Mouse (Mus musculus) MEL (cell line): Measurements from ENCODE around the gene Cdca5. TPM values are rescaled to one million over a fixed set of nuclear protein-coding genes. Genes with fewer than 3 reads are reported as not detected.

Experiments
- DNase-seq: peaks from one replicate; pipeline ENCODE4 v3.0.0; 2011; ENCODE audit warnings: low read depth, low spot score
- H3K27ac ChIP-seq: 2 replicates; pipeline ENCODE4 v1.5.1; 2012; ENCODE audit warnings: low read depth, mild to moderate bottlenecking, control low read depth, low read length, moderate library complexity; ENCODE audit not compliant: control insufficient read depth
- H3K27me3 ChIP-seq, 2 experiments: fragments of 150-350 bp in 1 of 2; sonication (generic) in 1 of 2; 2 replicates each; pipeline ENCODE4 v1.6.1; 2012; ENCODE audit warnings: low read length in 2 of 2, mild to moderate bottlenecking in 2 of 2, improper control_type of control experiment in 1 of 2, moderate library complexity in 1 of 2; ENCODE audit not compliant: insufficient read depth in 2 of 2, control insufficient read depth in 1 of 2
- H3K36me3 ChIP-seq, 2 experiments: 2 replicates each; pipeline ENCODE4 v1.6.1; 2012 to 2014; ENCODE audit warnings: low read length in 2 of 2, improper control_type of control experiment in 1 of 2, inconsistent platforms in 1 of 2, mild to moderate bottlenecking in 1 of 2; ENCODE audit not compliant: insufficient read depth in 2 of 2, control insufficient read depth in 1 of 2
- H3K4me1 ChIP-seq, 2 experiments: fragments of 150-350 bp in 1 of 2; sonication (generic) in 1 of 2; 2 replicates each; pipeline ENCODE4 v1.6.1; 2012; ENCODE audit warnings: low read length in 2 of 2, improper control_type of control experiment in 1 of 2, mild to moderate bottlenecking in 1 of 2; ENCODE audit not compliant: insufficient read depth in 2 of 2, control insufficient read depth in 1 of 2
- H3K4me3 ChIP-seq, 2 experiments: fragments of 150-350 bp in 1 of 2; sonication (generic) in 1 of 2; 2 replicates each; pipeline ENCODE4 v1.5.1; 2012; ENCODE audit warnings: low read depth in 2 of 2, low read length in 2 of 2, mild to moderate bottlenecking in 2 of 2, moderate library complexity in 2 of 2, control low read depth in 1 of 2, improper control_type of control experiment in 1 of 2; ENCODE audit not compliant: control insufficient read depth in 1 of 2, insufficient read depth in 1 of 2
- H3K79me2 ChIP-seq: 2 replicates; pipeline ENCODE4 v1.6.1; 2012; ENCODE audit warnings: mild to moderate bottlenecking, low read length, moderate library complexity; ENCODE audit not compliant: control insufficient read depth, poor library complexity, insufficient read depth
- H3K9ac ChIP-seq: 2 replicates; pipeline ENCODE4 v1.6.1; 2012; ENCODE audit warnings: low read depth, mild to moderate bottlenecking, control low read depth, low read length, moderate library complexity; ENCODE audit not compliant: control insufficient read depth, poor library complexity, severe bottlenecking
- H3K9me3 ChIP-seq: fragments of 150-350 bp; sonication (generic); replicated peaks from 2 replicates; pipeline ENCODE4 v1.6.1; 2012; ENCODE audit warnings: mild to moderate bottlenecking, low read length, improper control_type of control experiment, moderate library complexity; ENCODE audit not compliant: insufficient read depth
- BHLHE40 ChIP-seq: IDR thresholded peaks from 2 replicates; pipeline ENCODE4 v1.6.1; 2012; ENCODE audit warnings: low read depth, mild to moderate bottlenecking, inconsistent platforms, low read length, improper control_type of control experiment, borderline replicate concordance
- CHD1 ChIP-seq: IDR thresholded peaks from 2 replicates; pipeline ENCODE4 v1.6.1; 2012; ENCODE audit warnings: low read depth, mild to moderate bottlenecking, inconsistent platforms, low read length, improper control_type of control experiment
- E2F4 ChIP-seq: IDR thresholded peaks from 2 replicates; pipeline ENCODE4 v1.6.1; 2011; ENCODE audit warnings: low read depth, low read length, improper control_type of control experiment, borderline replicate concordance
- EP300 ChIP-seq, 2 experiments: IDR thresholded peaks; 2 replicates each; pipeline ENCODE4 v1.6.1; 2011; ENCODE audit warnings: improper control_type of control experiment in 2 of 2, low read length in 2 of 2, low read depth in 1 of 2, mild to moderate bottlenecking in 1 of 2
- JUND ChIP-seq: IDR thresholded peaks from 2 replicates; pipeline ENCODE4 v1.6.1; 2011; ENCODE audit warnings: low read depth, mild to moderate bottlenecking, improper control_type of control experiment, low read length
- MAFK ChIP-seq: IDR thresholded peaks from 2 replicates; pipeline ENCODE4 v1.6.1; 2011; ENCODE audit warnings: low read depth, mild to moderate bottlenecking, low read length, improper control_type of control experiment, borderline replicate concordance
- MAX ChIP-seq: IDR thresholded peaks from 2 replicates; pipeline ENCODE4 v1.6.1; 2011; ENCODE audit warnings: low read length, improper control_type of control experiment
- MAZ ChIP-seq: IDR thresholded peaks from 2 replicates; pipeline ENCODE4 v1.6.1; 2012; ENCODE audit warnings: low read depth, mild to moderate bottlenecking, inconsistent platforms, low read length, improper control_type of control experiment
- MEF2A ChIP-seq: IDR thresholded peaks from 2 replicates; pipeline ENCODE4 v1.6.1; 2014; ENCODE audit warnings: low read depth, mild to moderate bottlenecking, inconsistent platforms, low read length, improper control_type of control experiment; ENCODE audit not compliant: poor library complexity, insufficient replicate concordance, severe bottlenecking; ENCODE audit errors: extremely low read depth
- MXI1 ChIP-seq: IDR thresholded peaks from 2 replicates; pipeline ENCODE4 v1.6.1; 2011; ENCODE audit warnings: mild to moderate bottlenecking, low read depth, low read length, improper control_type of control experiment
- MYB ChIP-seq: IDR thresholded peaks from 2 replicates; pipeline ENCODE4 v1.6.1; 2011; ENCODE audit warnings: mild to moderate bottlenecking, low read depth, low read length, improper control_type of control experiment
- MYC ChIP-seq: IDR thresholded peaks from 2 replicates; pipeline ENCODE4 v1.6.1; 2011; ENCODE audit warnings: low read depth, mild to moderate bottlenecking, low read length, improper control_type of control experiment, moderate library complexity
- NRF1 ChIP-seq: IDR thresholded peaks from 2 replicates; pipeline ENCODE4 v1.6.1; 2014; ENCODE audit warnings: low read depth, mild to moderate bottlenecking, inconsistent platforms, low read length, improper control_type of control experiment, moderate library complexity; ENCODE audit not compliant: poor library complexity, insufficient read depth, severe bottlenecking
- POLR2AphosphoS2 ChIP-seq: IDR thresholded peaks from 2 replicates; pipeline ENCODE4 v1.6.1; 2011; ENCODE audit warnings: low read length, improper control_type of control experiment
- POLR2AphosphoS5 ChIP-seq: IDR thresholded peaks from 2 replicates; pipeline ENCODE4 v1.6.1; 2012; ENCODE audit warnings: low read depth, borderline replicate concordance, mild to moderate bottlenecking, inconsistent platforms, low read length, moderate library complexity, mixed read lengths
- RAD21 ChIP-seq: IDR thresholded peaks from 2 replicates; pipeline ENCODE4 v1.6.1; 2011; ENCODE audit warnings: mild to moderate bottlenecking, low read depth, low read length, improper control_type of control experiment
- SMC3 ChIP-seq: IDR thresholded peaks from 2 replicates; pipeline ENCODE4 v1.6.1; 2011; ENCODE audit warnings: low read depth, low read length, improper control_type of control experiment
- TAL1 ChIP-seq: IDR thresholded peaks from 2 replicates; pipeline ENCODE4 v1.6.1; 2012; ENCODE audit warnings: mild to moderate bottlenecking, inconsistent platforms, low read length, moderate library complexity, mixed read lengths
- TBP ChIP-seq: IDR thresholded peaks from 2 replicates; pipeline ENCODE4 v1.8.0; 2011; ENCODE audit warnings: low read depth, low read length, improper control_type of control experiment
- UBTF ChIP-seq: IDR thresholded peaks from 2 replicates; pipeline ENCODE4 v1.6.1; 2012; ENCODE audit warnings: low read depth, mild to moderate bottlenecking, inconsistent platforms, low read length, improper control_type of control experiment, moderate library complexity, borderline replicate concordance; ENCODE audit not compliant: insufficient read depth
- USF1 ChIP-seq: IDR thresholded peaks from 2 replicates; pipeline ENCODE4 v1.6.1; 2014; ENCODE audit warnings: low read depth, mild to moderate bottlenecking, inconsistent platforms, low read length, improper control_type of control experiment, moderate library complexity
- USF2 ChIP-seq, 2 experiments: IDR thresholded peaks; 2 replicates each; pipeline ENCODE4 v1.6.1; 2011 to 2012; ENCODE audit warnings: improper control_type of control experiment in 2 of 2, low read length in 2 of 2, borderline replicate concordance in 1 of 2, inconsistent platforms in 1 of 2, low read depth in 1 of 2, mild to moderate bottlenecking in 1 of 2; ENCODE audit not compliant: insufficient read depth in 1 of 2
- ZC3H11A ChIP-seq: IDR thresholded peaks from 2 replicates; pipeline ENCODE4 v1.6.1; 2012; ENCODE audit warnings: low read depth, mild to moderate bottlenecking, inconsistent platforms, low read length, improper control_type of control experiment
- ZKSCAN1 ChIP-seq: IDR thresholded peaks from 2 replicates; pipeline ENCODE4 v1.6.1; 2012; ENCODE audit warnings: low read depth, mild to moderate bottlenecking, inconsistent platforms, low read length, improper control_type of control experiment, moderate library complexity
- ZMIZ1 ChIP-seq: IDR thresholded peaks from 2 replicates; pipeline ENCODE4 v1.6.1; 2012; ENCODE audit warnings: low read depth, mild to moderate bottlenecking, inconsistent platforms, low read length, improper control_type of control experiment, moderate library complexity
- ZNF384 ChIP-seq: IDR thresholded peaks from 2 replicates; pipeline ENCODE4 v1.6.1; 2012; ENCODE audit warnings: low read depth, mild to moderate bottlenecking, inconsistent platforms, low read length, improper control_type of control experiment
- polyA plus RNA-seq, 2 experiments: library from polyadenylated mRNA; stranded (reverse) in 1 of 2; unstranded in 1 of 2; fragments of >175 nt in 1 of 2; fragments of >200 nt in 1 of 2; gene quantifications; 2 replicates each; pipeline versions ENCODE4 v1.2.1 to v1.2.4; 2012; ENCODE audit warnings: low replicate concordance in 2 of 2, low read depth in 1 of 2; ENCODE audit not compliant: insufficient read length in 2 of 2, insufficient read depth in 1 of 2, missing spikeins in 1 of 2
- total RNA-seq: library from RNA; depleted of rRNA; stranded (reverse); fragments of 300-350 nt; gene quantifications from 2 replicates; pipeline ENCODE4 v1.2.3, GENCODE M21; 2012

The Cdca5 gene
- total and polyA plus RNA-seq, 3 experiments: 48.5 to 56.5 TPM; not detected in 1

GRCm38 (mm10) chr19:6076564-6077393 lies 8.0 kb upstream of the Cdca5 start, which contains the start of gene Vps51 (continued):
- TF ChIP-seq NRF1: no peak
- peak; percentile 92 for TF ChIP-seq MAZ
- 0 out of 2 replicates have a peak, but pooled peaks have one; percentile 2 for TF ChIP-seq ZC3H11A
- TF ChIP-seq UBTF: 0 out of 2 replicates have a peak, but pooled peaks have one; percentile 63
- TF ChIP-seq RAD21: no peak

GRCm38 (mm10) chr19:6079983-6080480 lies 4.8 kb upstream of the Cdca5 start, which contains the start of gene Tmem262:
TSS of gene Tmem262 (plus strand) at chr19:6080033.
- peaks cover 0 to 4% of the 10 kb centered on the region in 2 experiments; a peak in 1 of 4 replicates for H3K36me3 ChIP-seq

DNA sequence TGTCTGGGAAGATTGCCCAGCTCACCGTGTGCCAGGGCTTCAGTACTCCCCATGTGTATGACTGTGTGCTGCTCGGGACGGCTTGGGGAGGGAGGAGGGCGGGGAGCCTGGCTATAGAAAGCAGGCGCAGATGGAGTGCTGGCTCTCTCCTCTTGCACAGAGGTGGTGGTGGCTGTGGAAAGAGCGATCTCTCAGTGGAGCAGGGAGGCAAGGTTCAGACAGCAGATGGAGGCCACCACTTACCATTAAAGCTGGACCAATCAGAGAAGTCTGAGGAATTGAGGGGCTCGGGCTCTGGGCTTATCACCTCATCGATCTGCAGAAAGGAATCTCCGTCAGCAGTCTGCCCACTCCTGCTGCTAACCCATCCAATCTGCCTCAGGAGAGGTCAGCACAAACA lies 2.6 kb upstream of the Cdca5 start, which contains the start of gene Gm28374:
Gene Gm28374, minus strand, starts transcription at position 101 of the 400 bp plus-strand sequence.
- H3K9ac ChIP-seq: no peak within 1 kb of the TSS
- peaks cover 0 to 5% of the 10 kb centered on the region in 2 experiments; a peak in 2 of 4 replicates for H3K4me1 ChIP-seq
- no peaks in the 10 kb centered on the region for H3K9me3 ChIP-seq
- H3K27me3 ChIP-seq: no peaks in the 10 kb centered on the region
- no peak within 1 kb of the TSS for H3K4me3 ChIP-seq
- H3K27ac ChIP-seq: no peak within 1 kb of the TSS
- peaks cover 22% of the 10 kb centered on the region for H3K79me2 ChIP-seq
- DNase-seq: no peak
- peaks cover 0 to 9% of the 10 kb centered on the region in 2 experiments for H3K36me3 ChIP-seq
- no peak for TF ChIP-seq BHLHE40
- no peak for TF ChIP-seq TAL1
- TF ChIP-seq EP300 (IDR thresholded peaks at IDR 0.05; ENCODE audit: low read depth in 1 of 2, low read length in 2 of 2): no peak
- TF ChIP-seq ZC3H11A: no peak
- TF ChIP-seq MAX: no peak
- TF ChIP-seq POLR2AphosphoS2: no peak
- no peak for TF ChIP-seq UBTF
- no peak for TF ChIP-seq JUND
- no peak for TF ChIP-seq RAD21
- TF ChIP-seq USF2 (IDR thresholded peaks at IDR 0.05; ENCODE audit: borderline replicate concordance in 1 of 2, insufficient read depth in 1 of 2, low read depth in 1 of 2, low read length in 2 of 2): no peak
- no peak for TF ChIP-seq MYC
- no peak for TF ChIP-seq MXI1
- TF ChIP-seq MAFK: no peak
- no peak for TF ChIP-seq ZKSCAN1
- no peak for TF ChIP-seq POLR2AphosphoS5
- no peak for TF ChIP-seq TBP
- TF ChIP-seq CHD1: no peak
- TF ChIP-seq MYB: no peak
- no peak for TF ChIP-seq MAZ

More at GRCm38 (mm10) chr19:6079983-6080480, 4.8 kb upstream of the Cdca5 start, which contains the start of gene Tmem262:
- Histone ChIP-seq H3K9me3 (no peaks in the 10 kb centered on the region), H3K4me1 (peaks cover 0 to 12% of the 10 kb centered on the region in 2 experiments; a peak in 2 of 4 replicates), H3K79me2 (peaks cover 22% of the 10 kb centered on the region), H3K9ac (no peak within 1 kb of the TSS), H3K27me3 (no peaks in the 10 kb centered on the region), H3K4me3 (no peak within 1 kb of the TSS), H3K27ac (no peak within 1 kb of the TSS)
- no peak for DNase-seq
- no peak for TF ChIP-seq ZMIZ1
- TF ChIP-seq E2F4: no peak
- no peak for TF ChIP-seq MEF2A
- no peak for TF ChIP-seq TAL1
- TF ChIP-seq ZC3H11A: no peak
- no peak for TF ChIP-seq ZNF384
- no peak for TF ChIP-seq MAFK
- no peak for TF ChIP-seq RAD21
- no peak for TF ChIP-seq POLR2AphosphoS2
- TF ChIP-seq USF1: no peak
- TF ChIP-seq MAZ: no peak
- TF ChIP-seq POLR2AphosphoS5: no peak
- TF ChIP-seq EP300 (IDR thresholded peaks at IDR 0.05; ENCODE audit: low read depth in 1 of 2, low read length in 2 of 2): no peak
- TF ChIP-seq MYB: no peak
- TF ChIP-seq SMC3: no peak
- no peak for TF ChIP-seq MYC
